In the genomic region with DNA sequence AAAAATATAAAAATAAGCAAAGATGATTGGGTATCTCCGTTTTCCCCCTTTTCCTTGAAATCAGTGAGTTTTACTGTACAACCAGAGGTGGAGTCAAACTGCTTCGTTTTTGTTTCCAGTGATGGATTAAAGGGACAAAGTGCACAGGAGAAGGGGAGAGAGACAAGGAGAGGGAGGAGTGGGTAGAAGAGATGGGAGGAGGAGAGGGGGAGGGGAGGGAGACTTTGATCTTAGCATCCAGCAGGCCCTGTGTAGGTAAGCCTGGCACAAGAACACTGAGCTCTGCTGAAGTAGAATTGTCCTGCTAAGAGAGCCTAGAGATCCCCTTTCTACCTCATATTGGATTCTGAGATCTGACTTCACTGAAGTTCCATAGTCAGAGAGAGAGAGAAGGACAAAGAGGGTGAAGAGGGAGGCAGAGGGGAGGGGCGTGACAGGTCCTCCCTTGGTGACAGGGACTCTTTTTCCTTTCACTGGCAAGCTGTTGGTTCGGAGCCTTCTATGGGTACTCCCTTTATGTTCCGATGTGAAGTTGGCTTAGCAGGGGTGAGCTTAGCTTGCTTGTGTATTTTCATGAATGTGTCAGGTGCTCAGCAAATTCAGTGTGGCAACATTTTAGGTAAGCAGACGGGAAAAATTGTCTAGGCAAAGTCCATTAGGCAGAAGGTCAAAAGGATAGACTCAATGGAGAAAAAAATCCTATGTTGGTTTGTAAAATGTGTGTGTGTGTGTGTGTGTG, we compare ENCODE assay signal across 13 mouse cellular contexts.
DNase-seq lines count a peak whose midpoint lies in the region; ATAC-seq and TF ChIP-seq lines count a peak whose summit lies in the region.
"Had no signal": no experiment of that assay in that cellular context is flagged by ENCODE, and none has a peak within 500 bp of the region (broad histone marks: within the 10 kb centered on the region; RNA-seq: fewer than 3 reads in every experiment).

No protein-coding gene starts in this region.

- 38% methylated on average over 6 of the region's 6 CpGs for WGBS in embryonic facial prominence, embryonic 11.5 days
- WGBS in midbrain, embryonic 11.5 days = 9% methylated on average over 6 of the region's 6 CpGs
- WGBS in cerebellum, adult 2 months = 72% methylated on average over 6 of the region's 6 CpGs

- H3K4me2 ChIP-seq in embryonic facial prominence, embryonic 11.5 days (ENCODE audit: low read depth, low read length) = no peak overlapping the region
- H3K4me2 ChIP-seq in midbrain, embryonic 11.5 days = 0 out of 2 replicates have a peak overlapping the region, but pooled peaks have one; percentile 8
- H3K4me2 ChIP-seq: limb, embryonic 13.5 days had no signal

- H3K27me3 ChIP-seq in embryonic facial prominence, embryonic 11.5 days (ENCODE audit: control insufficient read depth, insufficient read depth, low read length) = no peaks in the 10 kb centered on the region
- H3K27me3 ChIP-seq in midbrain, embryonic 11.5 days (ENCODE audit: control insufficient read depth, insufficient read depth, low read length) = peaks cover 18% of the 10 kb centered on the region
- H3K27me3 ChIP-seq in cerebellum, adult 2 months (ENCODE audit: control insufficient read depth, insufficient read depth, low read length) = no peaks in the 10 kb centered on the region
- H3K27me3 ChIP-seq: limb, embryonic 13.5 days had no signal

- 0 out of 2 replicates have a peak, but pooled peaks have one; percentile 29 for ATAC-seq in embryonic facial prominence, embryonic 11.5 days (replicated peaks; ENCODE audit: insufficient number of reproducible peaks, low FRiP score, low TSS enrichment, low read depth)
- ATAC-seq in midbrain, embryonic 11.5 days (ENCODE audit: low FRiP score) = peak; percentile 74
- ATAC-seq: inflammation-experienced regulatory T-cells, adult 6 months had no signal

- no peaks in the 10 kb centered on the region; the same call in 1 of the 2 replicates for H3K4me1 ChIP-seq in embryonic facial prominence, embryonic 11.5 days (ENCODE audit: control insufficient read depth, insufficient read depth, low read length)
- H3K4me1 ChIP-seq in midbrain, embryonic 11.5 days (ENCODE audit: control insufficient read depth, insufficient read depth, low read length) = peaks cover 16% of the 10 kb centered on the region
- no peaks in the 10 kb centered on the region for H3K4me1 ChIP-seq in cerebellum, adult 2 months (ENCODE audit: control insufficient read depth, insufficient read depth, low read length)

- no peak for TF ChIP-seq CTCF in cerebellum, adult 2 months (IDR thresholded peaks at IDR 0.05; ENCODE audit: borderline replicate concordance, insufficient read depth, low read depth, low read length)

- H3K27ac ChIP-seq in embryonic facial prominence, embryonic 11.5 days (replicated peaks; ENCODE audit: low read depth, low read length) = no peak overlapping the region; the same call in 1 of the 2 replicates
- peak overlapping the region; percentile 61 for H3K27ac ChIP-seq in midbrain, embryonic 11.5 days (ENCODE audit: low read depth, low read length)
- no peak overlapping the region for H3K27ac ChIP-seq in cerebellum, adult 2 months (ENCODE audit: insufficient read depth, low read length)
- H3K27ac ChIP-seq: limb, embryonic 13.5 days; macrophage had no signal

- intact Hi-C loops in left cerebral cortex, postnatal 25 days (cut with DNase I) = no loop called here

- H3K36me3 ChIP-seq in embryonic facial prominence, embryonic 11.5 days (replicated peaks; ENCODE audit: control insufficient read depth, insufficient read depth, low read depth, low read length) = no peaks in the 10 kb centered on the region
- H3K36me3 ChIP-seq in midbrain, embryonic 11.5 days (ENCODE audit: control insufficient read depth, insufficient read depth, low read length) = no peaks in the 10 kb centered on the region
- H3K36me3 ChIP-seq: limb, embryonic 13.5 days had no signal

- TF ChIP-seq POLR2A in cerebellum, adult 2 months (IDR thresholded peaks at IDR 0.05; ENCODE audit: borderline replicate concordance, insufficient read depth, low read length) = no peak

- no peaks in the 10 kb centered on the region for H3K9me3 ChIP-seq in embryonic facial prominence, embryonic 11.5 days (replicated peaks; ENCODE audit: control insufficient read depth, low read length)
- peaks cover 10% of the 10 kb centered on the region; the same call in 1 of the 2 replicates for H3K9me3 ChIP-seq in midbrain, embryonic 11.5 days (ENCODE audit: control insufficient read depth, low read length)

- DNase-seq in embryo, embryonic 10 days (ENCODE audit: low spot score) = peak; percentile 49
- peak; percentile 40 for DNase-seq in embryonic facial prominence, embryonic 11.5 days (ENCODE audit: low spot score)
- DNase-seq in kidney, adult 8-10 months = peak; percentile 35 to 38
- DNase-seq in midbrain, embryonic 11.5 days (ENCODE audit: low spot score, missing footprints) = peak; percentile 94
- no peak for DNase-seq in layer of hippocampus, postnatal 14 days (ENCODE audit: low spot score in 2 of 2)
- DNase-seq in B cell, adult 2 months = no peak
- no peak for DNase-seq in left cerebral cortex, postnatal 25 days (ENCODE audit: low spot score in 2 of 2)
- DNase-seq in cerebellum, adult 2 months = no peak
- DNase-seq: gastrocnemius, postnatal 36 days; thymus, postnatal 14 days had no signal

- no peak overlapping the region for H3K9ac ChIP-seq in embryonic facial prominence, embryonic 11.5 days (replicated peaks; ENCODE audit: low read length)
- 0 out of 2 replicates have a peak overlapping the region, but pooled peaks have one; percentile 6 for H3K9ac ChIP-seq in midbrain, embryonic 11.5 days (ENCODE audit: low read length)
- H3K9ac ChIP-seq: limb, embryonic 13.5 days had no signal

- no peak overlapping the region for H3K4me3 ChIP-seq in embryonic facial prominence, embryonic 11.5 days (ENCODE audit: low read depth, low read length)
- H3K4me3 ChIP-seq in midbrain, embryonic 11.5 days (ENCODE audit: low read depth, low read length) = no peak overlapping the region
- no peak overlapping the region for H3K4me3 ChIP-seq in cerebellum, adult 2 months (replicated peaks; ENCODE audit: insufficient read depth, low read depth, low read length)
- H3K4me3 ChIP-seq: limb, embryonic 13.5 days had no signal

Comparison
In these comparisons a context has a peak if more than half of its experiments do, and no peak if none do; other contexts are left out.
1. DNase-seq: peak in embryo, embryonic 10 days (single experiment), embryonic facial prominence, embryonic 11.5 days (single experiment), kidney, adult 8-10 months (2 of 2) and midbrain, embryonic 11.5 days (single experiment); none in layer of hippocampus, postnatal 14 days (0 of 2), B cell, adult 2 months (0 of 2), left cerebral cortex, postnatal 25 days (0 of 2) and cerebellum, adult 2 months (0 of 2).